Mouse (Mus musculus): ENCODE measurements around the gene Abcf2. TPM values are rescaled to one million over a fixed set of nuclear protein-coding genes. Genes with fewer than 3 reads are reported as not detected.

The Abcf2 gene
- polyA plus RNA-seq (2012; ENCODE audit: insufficient read depth, low replicate concordance), result 49.0 and 53.1 TPM in 2 replicates

GRCm38 (mm10) chr5:24577183-24577929, at the start of gene Abcf2:
TSS of gene Abcf2 (minus strand) at chr5:24577467.
- Histone ChIP-seq H3K4me1 (peaks cover 39% of the 10 kb centered on the region), H3K4me3 (replicated peaks) (peak within 1 kb of the TSS; percentile 97), H3K27me3 (replicated peaks) (no peaks in the 10 kb centered on the region), H3K9me3 (no peaks in the 10 kb centered on the region), H3K36me3 (replicated peaks; ENCODE audit: low read length) (peaks cover 33% of the 10 kb centered on the region)
- TF ChIP-seq FLI1 (IDR thresholded peaks at IDR 0.05; ENCODE audit: low read length) (no peak), GATA1 (IDR thresholded peaks at IDR 0.05; ENCODE audit: borderline replicate concordance, low read length) (no peak)

DNA sequence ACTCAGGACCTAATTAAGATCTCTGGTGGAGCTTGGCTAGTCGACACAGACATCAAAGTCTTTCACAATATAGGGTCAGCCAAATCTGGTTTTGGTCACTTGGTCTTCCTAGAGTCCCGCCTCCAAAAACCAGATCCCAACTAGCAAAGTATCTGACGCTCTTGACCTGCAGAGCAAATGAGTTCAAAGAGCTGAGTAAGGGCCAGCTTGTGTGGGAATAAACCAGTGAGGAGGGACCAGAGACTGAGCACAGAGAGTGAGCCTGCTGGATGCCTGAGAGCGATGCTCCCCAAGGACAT, 47.5 kb upstream of the Abcf2 start:
- H3K4me3 ChIP-seq (replicated peaks), result no peak overlapping the region
- H3K36me3 ChIP-seq (replicated peaks; ENCODE audit: low read length), result no peaks in the 10 kb centered on the region
- H3K4me1 ChIP-seq, result peaks cover 20% of the 10 kb centered on the region
- H3K27me3 ChIP-seq (replicated peaks), result peaks cover 69% of the 10 kb centered on the region
- TF ChIP-seq GATA1 (IDR thresholded peaks at IDR 0.05; ENCODE audit: borderline replicate concordance, low read length) (no peak), FLI1 (IDR thresholded peaks at IDR 0.05; ENCODE audit: low read length) (no peak)
- H3K9me3 ChIP-seq, result peaks cover 2% of the 10 kb centered on the region; the same call in 1 of the 2 replicates

- Histone ChIP-seq H3K36me3 (replicated peaks; ENCODE audit: low read length) (no peaks in the 10 kb centered on the region), H3K9me3 (peaks cover 2% of the 10 kb centered on the region; the same call in 1 of the 2 replicates), H3K4me3 (replicated peaks) (peak within 1 kb of the TSS; percentile 79), H3K4me1 (peaks cover 24% of the 10 kb centered on the region), H3K27me3 (replicated peaks) (peaks cover 70% of the 10 kb centered on the region)
- TF ChIP-seq GATA1 (IDR thresholded peaks at IDR 0.05; ENCODE audit: borderline replicate concordance, low read length) (no peak), FLI1 (IDR thresholded peaks at IDR 0.05; ENCODE audit: low read length) (no peak)
These were observed 46.9 kb upstream of the Abcf2 start, which contains the start of gene Smarcd3 for GRCm38 (mm10) chr5:24623986-24624821. TSS of gene Smarcd3 (minus strand) at chr5:24624411.

- Histone ChIP-seq H3K27me3 (replicated peaks) (peaks cover 73% of the 10 kb centered on the region), H3K36me3 (replicated peaks; ENCODE audit: low read length) (no peaks in the 10 kb centered on the region), H3K9me3 (peaks cover 2% of the 10 kb centered on the region; the same call in 1 of the 2 replicates), H3K4me3 (replicated peaks) (peak overlapping the region; percentile 79), H3K4me1 (peaks cover 30% of the 10 kb centered on the region)
- TF ChIP-seq GATA1 (IDR thresholded peaks at IDR 0.05; ENCODE audit: borderline replicate concordance, low read length) (no peak), FLI1 (IDR thresholded peaks at IDR 0.05; ENCODE audit: low read length) (no peak)
These were observed 46.0 kb upstream of the Abcf2 start for GRCm38 (mm10) chr5:24623041-24623985.

DNA sequence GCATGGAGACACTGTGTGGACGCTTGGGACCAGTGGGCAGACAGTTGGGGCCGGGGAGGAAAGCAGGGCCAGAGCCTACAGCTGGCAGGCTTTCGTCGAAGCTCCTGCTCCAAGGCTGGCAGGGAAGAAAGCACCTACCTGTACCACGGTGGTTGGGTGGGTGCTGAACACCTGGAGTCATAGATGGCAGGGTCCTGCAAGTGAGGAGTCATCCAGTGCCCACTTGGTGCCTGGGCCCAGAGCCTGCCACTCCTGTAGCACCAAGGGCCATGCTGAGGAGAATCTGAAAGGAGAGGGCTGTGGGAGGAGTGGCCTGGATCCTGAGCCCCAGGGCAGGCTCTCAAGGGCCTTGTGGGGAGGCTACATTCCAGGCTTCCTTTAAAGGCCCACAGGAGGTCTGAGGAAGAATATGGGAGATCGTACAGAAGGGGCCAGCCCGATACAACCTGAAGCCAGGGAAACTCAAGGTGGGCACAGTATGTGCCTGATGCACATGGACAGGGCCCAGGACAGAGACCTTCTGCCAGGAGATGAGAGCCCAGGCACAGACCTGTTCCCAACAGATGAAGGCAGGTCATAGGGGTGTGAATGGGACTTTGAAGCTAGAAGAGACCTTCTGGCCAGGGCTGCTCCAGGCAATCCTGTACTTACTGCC, 45.2 kb upstream of the Abcf2 start:
- Histone ChIP-seq H3K4me1 (peaks cover 30% of the 10 kb centered on the region), H3K9me3 (peaks cover 2% of the 10 kb centered on the region; the same call in 1 of the 2 replicates), H3K27me3 (replicated peaks) (peaks cover 81% of the 10 kb centered on the region), H3K4me3 (replicated peaks) (no peak overlapping the region), H3K36me3 (replicated peaks; ENCODE audit: low read length) (no peaks in the 10 kb centered on the region)
- TF ChIP-seq GATA1 (IDR thresholded peaks at IDR 0.05; ENCODE audit: borderline replicate concordance, low read length) (no peak), FLI1 (IDR thresholded peaks at IDR 0.05; ENCODE audit: low read length) (no peak)

DNA sequence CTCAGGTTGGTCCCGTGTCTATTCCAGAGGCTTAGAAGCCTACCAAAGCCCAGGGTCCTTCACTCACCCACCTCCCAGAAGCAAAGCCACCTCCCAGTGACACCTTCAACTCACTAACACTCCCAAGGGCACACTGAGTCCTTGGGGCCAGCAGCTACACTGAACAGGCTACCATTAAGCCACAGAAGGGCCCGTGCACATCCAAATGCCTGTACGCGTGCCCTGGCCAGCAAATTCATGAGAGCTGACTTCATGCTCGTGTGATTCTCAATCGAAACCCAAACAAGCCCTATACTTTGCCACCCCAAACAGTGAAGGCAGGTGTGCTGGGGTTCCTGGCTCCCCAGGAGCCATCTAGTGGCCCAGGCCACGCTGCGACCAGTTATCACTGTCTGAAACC, 43.4 kb upstream of the Abcf2 start:
- no peak for TF ChIP-seq FLI1 (IDR thresholded peaks at IDR 0.05; ENCODE audit: low read length)
- TF ChIP-seq GATA1 (IDR thresholded peaks at IDR 0.05; ENCODE audit: borderline replicate concordance, low read length), result no peak
- Histone ChIP-seq H3K4me3 (replicated peaks) (no peak overlapping the region), H3K27me3 (replicated peaks) (peaks cover 89% of the 10 kb centered on the region), H3K4me1 (peaks cover 34% of the 10 kb centered on the region), H3K36me3 (replicated peaks; ENCODE audit: low read length) (no peaks in the 10 kb centered on the region), H3K9me3 (no peaks in the 10 kb centered on the region; the same call in 1 of the 2 replicates)

DNA sequence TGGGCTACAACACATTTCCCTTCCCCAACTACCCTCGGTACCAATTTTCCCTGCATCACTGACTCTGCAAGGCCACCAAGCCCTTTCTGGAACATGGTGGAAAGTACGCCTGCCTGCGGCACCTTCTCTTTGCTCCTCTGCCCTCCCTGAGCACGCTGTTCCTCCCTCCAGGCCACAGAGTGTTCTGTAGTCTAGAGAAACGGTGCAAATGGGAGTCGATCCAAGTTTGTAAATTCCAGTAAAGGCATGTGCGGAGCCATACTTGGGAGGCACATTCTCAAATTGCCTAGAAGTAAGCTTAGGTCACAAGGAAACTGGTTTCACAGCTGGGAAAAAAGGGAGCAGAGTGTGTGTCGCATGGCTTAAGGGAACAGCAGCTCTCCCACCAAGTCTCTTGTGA, 42.8 kb upstream of the Abcf2 start:
- Histone ChIP-seq H3K4me1 (peaks cover 37% of the 10 kb centered on the region), H3K27me3 (replicated peaks) (peaks cover 92% of the 10 kb centered on the region), H3K36me3 (replicated peaks; ENCODE audit: low read length) (no peaks in the 10 kb centered on the region), H3K4me3 (replicated peaks) (no peak overlapping the region), H3K9me3 (no peaks in the 10 kb centered on the region; the same call in 1 of the 2 replicates)
- no peak for TF ChIP-seq GATA1 (IDR thresholded peaks at IDR 0.05; ENCODE audit: borderline replicate concordance, low read length)
- TF ChIP-seq FLI1 (IDR thresholded peaks at IDR 0.05; ENCODE audit: low read length), result no peak

- TF ChIP-seq GATA1 (IDR thresholded peaks at IDR 0.05; ENCODE audit: borderline replicate concordance, low read length) (no peak), FLI1 (IDR thresholded peaks at IDR 0.05; ENCODE audit: low read length) (no peak)
- Histone ChIP-seq H3K27me3 (replicated peaks) (peaks cover 92% of the 10 kb centered on the region), H3K4me3 (replicated peaks) (no peak overlapping the region), H3K36me3 (replicated peaks; ENCODE audit: low read length) (no peaks in the 10 kb centered on the region), H3K4me1 (peaks cover 31% of the 10 kb centered on the region), H3K9me3 (no peaks in the 10 kb centered on the region; the same call in 1 of the 2 replicates)
These were observed 41.7 kb upstream of the Abcf2 start for GRCm38 (mm10) chr5:24618921-24619320.
